Mouse (Mus musculus) adrenal gland (tissue): ENCODE measurements at regions not wholly inside any gene's neighbourhood (a gene's known extent, or its start where the extent isn't known, plus 50 kb on each side); places are given as distances from the start of the nearest gene placed in this dataset.
"Not testable (repeated sequence)": the region's sequence is repeated elsewhere in the genome, so short reads cannot be mapped to it uniquely, and the experiment has no call there.

Experiments
- intact Hi-C: fragments of 180-260 bp; cut with DNase I; formaldehyde crosslinking; loops from one replicate; pipeline ENCODE4 v1.15.1; 2025

GRCm38 (mm10) chr1:152252658-152253267 lies 133.7 kb downstream of the Tsen15 start:
- intact Hi-C loops, result no loop called here

GRCm38 (mm10) chr1:152241026-152241425 lies 145.5 kb downstream of the Tsen15 start:
- intact Hi-C loops, result no loop called here

GRCm38 (mm10) chr1:152239376-152239775 lies 147.1 kb downstream of the Tsen15 start:
- intact Hi-C loops, result no loop called here

GRCm38 (mm10) chr1:152235212-152235792 lies 145.4 kb upstream of the 1700025G04Rik start:
- intact Hi-C loops, result no loop called here

GRCm38 (mm10) chr1:152234716-152235115 lies 144.8 kb upstream of the 1700025G04Rik start:
- intact Hi-C loops, result no loop called here

- intact Hi-C loops, result no loop called here
Observed at GRCm38 (mm10) chr1:152231717-152232202, 141.8 kb upstream of the 1700025G04Rik start.

GRCm38 (mm10) chr1:152229709-152230108 lies 139.8 kb upstream of the 1700025G04Rik start:
- intact Hi-C loops, result loop anchor here (5.0 kb wide), 1 partner anchor 58 kb away; no protein-coding TSS in a partner anchor

GRCm38 (mm10) chr1:152226049-152226448 lies 136.1 kb upstream of the 1700025G04Rik start:
- intact Hi-C loops, result loop anchor here (5.0 kb wide), 1 partner anchor 61 kb away; no protein-coding TSS in a partner anchor

- intact Hi-C loops, result no loop called here
Observed at GRCm38 (mm10) chr1:152223666-152224065, 133.7 kb upstream of the 1700025G04Rik start.

- intact Hi-C loops, result no loop called here
Observed at GRCm38 (mm10) chr1:152220804-152221565, 131.1 kb upstream of the 1700025G04Rik start.

- intact Hi-C loops, result not testable (repeated sequence)
Observed at GRCm38 (mm10) chr1:152219752-152220151, 129.8 kb upstream of the 1700025G04Rik start.

GRCm38 (mm10) chr1:152217404-152217803 lies 127.5 kb upstream of the 1700025G04Rik start:
- intact Hi-C loops, result no loop called here

- intact Hi-C loops, result no loop called here
Observed at GRCm38 (mm10) chr1:152214376-152214775, 124.5 kb upstream of the 1700025G04Rik start.

- intact Hi-C loops, result no loop called here
Observed at GRCm38 (mm10) chr1:152203187-152203586, 113.3 kb upstream of the 1700025G04Rik start.

- intact Hi-C loops, result no loop called here
Observed at GRCm38 (mm10) chr1:152188700-152189099, 98.8 kb upstream of the 1700025G04Rik start.

GRCm38 (mm10) chr1:152184956-152185355 lies 95.0 kb upstream of the 1700025G04Rik start:
- intact Hi-C loops, result no loop called here

- intact Hi-C loops, result no loop called here
Observed at GRCm38 (mm10) chr1:152176267-152176970, 86.5 kb upstream of the 1700025G04Rik start.

GRCm38 (mm10) chr1:152175691-152176090 lies 85.8 kb upstream of the 1700025G04Rik start:
- intact Hi-C loops, result no loop called here

GRCm38 (mm10) chr1:152174464-152174863 lies 84.5 kb upstream of the 1700025G04Rik start:
- intact Hi-C loops, result no loop called here

GRCm38 (mm10) chr1:152171034-152171790 lies 81.3 kb upstream of the 1700025G04Rik start:
- intact Hi-C loops, result no loop called here

- intact Hi-C loops, result no loop called here
Observed at GRCm38 (mm10) chr1:152170583-152170982, 80.7 kb upstream of the 1700025G04Rik start.
